Comparison of ENCODE assay signal across 13 mouse cellular contexts in genomic region chr7:96240661-96241060, GRCm38 (mm10).
DNase-seq lines count a peak whose midpoint lies in the region; ATAC-seq lines count a peak whose summit lies in the region.
"Had no signal": no experiment of that assay in that cellular context is flagged by ENCODE, and none has a peak within 500 bp of the region (broad histone marks: within the 10 kb centered on the region; RNA-seq: fewer than 3 reads in every experiment).

No protein-coding gene starts in this region.

- no peaks in the 10 kb centered on the region for H3K9me3 ChIP-seq in forebrain, embryonic 16.5 days (ENCODE audit: control insufficient read depth, low read length)
- no peaks in the 10 kb centered on the region for H3K9me3 ChIP-seq in forebrain, embryonic 14.5 days (replicated peaks; ENCODE audit: control insufficient read depth, low read length)
- no peaks in the 10 kb centered on the region for H3K9me3 ChIP-seq in hindbrain, embryonic 12.5 days (replicated peaks)
- no peaks in the 10 kb centered on the region for H3K9me3 ChIP-seq in hindbrain, embryonic 16.5 days (ENCODE audit: control insufficient read depth, low read length)
- H3K9me3 ChIP-seq in midbrain, embryonic 14.5 days (ENCODE audit: control insufficient read depth, low read length), result no peaks in the 10 kb centered on the region
- H3K9me3 ChIP-seq in midbrain, embryonic 16.5 days (replicated peaks; ENCODE audit: control insufficient read depth, low read length, poor library complexity, severe bottlenecking), result no peaks in the 10 kb centered on the region

- 0 out of 2 replicates have a peak, but pooled peaks have one; percentile 40 for ATAC-seq in forebrain, embryonic 16.5 days
- ATAC-seq in forebrain, embryonic 14.5 days, result no peak
- 0 out of 2 replicates have a peak, but pooled peaks have one; percentile 38 for ATAC-seq in hindbrain, embryonic 12.5 days (ENCODE audit: low FRiP score)
- no peak for ATAC-seq in hindbrain, embryonic 16.5 days
- ATAC-seq in midbrain, embryonic 14.5 days (ENCODE audit: low FRiP score, low TSS enrichment), result no peak
- ATAC-seq in midbrain, embryonic 16.5 days, result no peak
- ATAC-seq: intestine, postnatal 0 days had no signal

- H3K9ac ChIP-seq in forebrain, embryonic 16.5 days (replicated peaks; ENCODE audit: low read depth, low read length), result no peak overlapping the region
- no peak overlapping the region for H3K9ac ChIP-seq in forebrain, embryonic 14.5 days (ENCODE audit: low read length)
- no peak overlapping the region for H3K9ac ChIP-seq in hindbrain, embryonic 12.5 days
- H3K9ac ChIP-seq in hindbrain, embryonic 16.5 days (ENCODE audit: low read depth, low read length), result no peak overlapping the region
- H3K9ac ChIP-seq in midbrain, embryonic 14.5 days (replicated peaks; ENCODE audit: low read length), result no peak overlapping the region
- no peak overlapping the region for H3K9ac ChIP-seq in midbrain, embryonic 16.5 days (ENCODE audit: low read depth, low read length)
- H3K9ac ChIP-seq: liver, embryonic 14.5 days had no signal

- DNase-seq in forebrain, embryonic 14.5 days (ENCODE audit: low spot score), result no peak
- peak; percentile 32 for DNase-seq in midbrain, embryonic 14.5 days
- DNase-seq in skeletal muscle tissue, adult 2 months (ENCODE audit: low read depth, low spot score), result peak; percentile 21
- DNase-seq: cerebellum, postnatal 14 days; right cerebral cortex, postnatal 25 days; thymus, postnatal 14 days had no signal

- peaks cover 15% of the 10 kb centered on the region for H3K4me1 ChIP-seq in forebrain, embryonic 16.5 days (replicated peaks; ENCODE audit: control insufficient read depth, insufficient read depth, low read length)
- peaks cover 14% of the 10 kb centered on the region; the same call in 1 of the 2 replicates for H3K4me1 ChIP-seq in forebrain, embryonic 14.5 days (ENCODE audit: control insufficient read depth, insufficient read depth, low read length)
- H3K4me1 ChIP-seq in hindbrain, embryonic 12.5 days, result peaks cover 5% of the 10 kb centered on the region; the same call in 1 of the 2 replicates
- peaks cover 2% of the 10 kb centered on the region; the same call in 1 of the 2 replicates for H3K4me1 ChIP-seq in hindbrain, embryonic 16.5 days (ENCODE audit: control insufficient read depth, insufficient read depth, low read depth, low read length)
- no peaks in the 10 kb centered on the region for H3K4me1 ChIP-seq in midbrain, embryonic 14.5 days (ENCODE audit: control insufficient read depth, insufficient read depth, low read length)
- H3K4me1 ChIP-seq in midbrain, embryonic 16.5 days (ENCODE audit: control insufficient read depth, insufficient read depth, low read length), result peaks cover 6% of the 10 kb centered on the region

- WGBS in forebrain, embryonic 16.5 days, result 59% methylated on average over 2 of the region's 2 CpGs
- 68% methylated on average over 2 of the region's 2 CpGs for WGBS in forebrain, embryonic 14.5 days
- 53% methylated on average over 2 of the region's 2 CpGs for whole genome bisulfite sequencing in hindbrain, embryonic 12.5 days
- 48% methylated on average over 2 of the region's 2 CpGs for WGBS in hindbrain, embryonic 16.5 days
- WGBS in midbrain, embryonic 14.5 days, result 69% methylated on average over 2 of the region's 2 CpGs
- WGBS in midbrain, embryonic 16.5 days, result 64% methylated on average over 2 of the region's 2 CpGs

- no peaks in the 10 kb centered on the region for H3K36me3 ChIP-seq in forebrain, embryonic 16.5 days (ENCODE audit: control insufficient read depth, insufficient read depth)
- H3K36me3 ChIP-seq in forebrain, embryonic 14.5 days (ENCODE audit: control insufficient read depth, insufficient read depth, low read length), result peaks cover 5% of the 10 kb centered on the region; the same call in 1 of the 2 replicates
- no peaks in the 10 kb centered on the region for H3K36me3 ChIP-seq in hindbrain, embryonic 12.5 days
- H3K36me3 ChIP-seq in hindbrain, embryonic 16.5 days (ENCODE audit: control insufficient read depth, insufficient read depth, low read length), result no peaks in the 10 kb centered on the region
- no peaks in the 10 kb centered on the region for H3K36me3 ChIP-seq in midbrain, embryonic 14.5 days (ENCODE audit: control insufficient read depth, insufficient read depth, low read length)
- no peaks in the 10 kb centered on the region for H3K36me3 ChIP-seq in midbrain, embryonic 16.5 days (ENCODE audit: control insufficient read depth, insufficient read depth, low read length)

- no peak overlapping the region for H3K4me3 ChIP-seq in forebrain, embryonic 16.5 days (replicated peaks; ENCODE audit: low read length)
- H3K4me3 ChIP-seq in forebrain, embryonic 14.5 days (ENCODE audit: low read depth, low read length), result no peak overlapping the region
- H3K4me3 ChIP-seq in hindbrain, embryonic 12.5 days, result no peak overlapping the region
- no peak overlapping the region for H3K4me3 ChIP-seq in hindbrain, embryonic 16.5 days (ENCODE audit: low read length)
- H3K4me3 ChIP-seq in midbrain, embryonic 14.5 days (replicated peaks; ENCODE audit: low read depth, low read length), result no peak overlapping the region
- H3K4me3 ChIP-seq in midbrain, embryonic 16.5 days (ENCODE audit: low read depth, low read length), result no peak overlapping the region

- no peak overlapping the region for H3K4me2 ChIP-seq in forebrain, embryonic 16.5 days (ENCODE audit: low read length)
- no peak overlapping the region for H3K4me2 ChIP-seq in forebrain, embryonic 14.5 days (ENCODE audit: low read length)
- no peak overlapping the region for H3K4me2 ChIP-seq in hindbrain, embryonic 12.5 days (replicated peaks)
- H3K4me2 ChIP-seq in hindbrain, embryonic 16.5 days (ENCODE audit: low read length), result no peak overlapping the region
- no peak overlapping the region for H3K4me2 ChIP-seq in midbrain, embryonic 14.5 days (ENCODE audit: low read length)
- no peak overlapping the region for H3K4me2 ChIP-seq in midbrain, embryonic 16.5 days (ENCODE audit: low read length)

- no peaks in the 10 kb centered on the region for H3K27me3 ChIP-seq in forebrain, embryonic 16.5 days (replicated peaks; ENCODE audit: control insufficient read depth, insufficient read depth, low read length)
- no peaks in the 10 kb centered on the region for H3K27me3 ChIP-seq in forebrain, embryonic 14.5 days (replicated peaks; ENCODE audit: control insufficient read depth, insufficient read depth, low read length)
- H3K27me3 ChIP-seq in hindbrain, embryonic 12.5 days, result no peaks in the 10 kb centered on the region
- no peaks in the 10 kb centered on the region for H3K27me3 ChIP-seq in hindbrain, embryonic 16.5 days (replicated peaks; ENCODE audit: control insufficient read depth, insufficient read depth, low read length)
- no peaks in the 10 kb centered on the region for H3K27me3 ChIP-seq in midbrain, embryonic 14.5 days (ENCODE audit: control insufficient read depth, insufficient read depth, low read length)
- no peaks in the 10 kb centered on the region for H3K27me3 ChIP-seq in midbrain, embryonic 16.5 days (ENCODE audit: control insufficient read depth, insufficient read depth, low read depth, low read length)

- H3K27ac ChIP-seq in forebrain, embryonic 16.5 days (ENCODE audit: low read length), result no peak overlapping the region
- no peak overlapping the region for H3K27ac ChIP-seq in forebrain, embryonic 14.5 days (ENCODE audit: low read depth, low read length)
- no peak overlapping the region for H3K27ac ChIP-seq in hindbrain, embryonic 12.5 days
- H3K27ac ChIP-seq in hindbrain, embryonic 16.5 days (ENCODE audit: low read depth, low read length), result no peak overlapping the region
- H3K27ac ChIP-seq in midbrain, embryonic 14.5 days (replicated peaks; ENCODE audit: low read depth, low read length), result no peak overlapping the region
- H3K27ac ChIP-seq in midbrain, embryonic 16.5 days (ENCODE audit: low read length), result no peak overlapping the region
- H3K27ac ChIP-seq: liver, embryonic 14.5 days; macrophage had no signal

Comparison
In these comparisons a context has a peak if more than half of its experiments do, and no peak if none do; other contexts are left out.
1. ATAC-seq: peak in forebrain, embryonic 16.5 days (single experiment) and hindbrain, embryonic 12.5 days (single experiment); none in forebrain, embryonic 14.5 days (single experiment), hindbrain, embryonic 16.5 days (single experiment), midbrain, embryonic 14.5 days (single experiment) and midbrain, embryonic 16.5 days (single experiment).